Mouse (Mus musculus) olfactory bulb, adult 2 months (tissue): Measurements from ENCODE around the gene Zbtb1.

ENCODE experiments used
- CTCF ChIP-seq: fragments of 200-500 bp; IDR thresholded peaks from 2 replicates; pipeline ENCODE4 v1.5.1; 2012; ENCODE audit warnings: low read depth, mild to moderate bottlenecking, low read length, moderate library complexity; ENCODE audit not compliant: insufficient read depth
- POLR2A ChIP-seq: fragments of 200-500 bp; IDR thresholded peaks from 2 replicates; pipeline ENCODE4 v1.6.1; 2012; ENCODE audit warnings: mild to moderate bottlenecking, low read depth, low read length, moderate library complexity; ENCODE audit not compliant: insufficient read depth

GRCm38 (mm10) chr12:76407184-76407583 is 37.1 kb downstream of the Zbtb1 start:
- TF ChIP-seq POLR2A (no peak), CTCF (no peak)
